Mouse (Mus musculus): ENCODE measurements at regions not wholly inside any gene's neighbourhood (a gene's known extent, or its start where the extent isn't known, plus 50 kb on each side); places are given as distances from the start of the nearest gene placed in this dataset.

GRCm38 (mm10) chr2:108289696-108290430 lies 990.7 kb upstream of the Kif18a start:
- ChIA-PET POLR2A (interaction anchor here (0.6 kb wide), 1 partner anchor 11 kb away, joined by 3 read pairs; no protein-coding TSS in a partner anchor), CTCF (no interaction called here)
- no peaks in the 10 kb centered on the region for H3K27me3 ChIP-seq
- ATAC-seq, result no peak
- no peak for DNase-seq (ENCODE audit: low read depth, low spot score)
- in situ Hi-C loops (cut with MboI; ENCODE audit: low pct_unique_long_range_greater_than_20kb), result no loop called here
- TF ChIP-seq CTCF (IDR thresholded peaks at IDR 0.05), result no peak

- DNase-seq (ENCODE audit: low read depth, low spot score) (no peak), ATAC-seq (no peak)
- CTCF ChIA-PET, result no interaction called here
- in situ Hi-C loops (cut with MboI; ENCODE audit: low pct_unique_long_range_greater_than_20kb), result no loop called here
- no peak for TF ChIP-seq CTCF (IDR thresholded peaks at IDR 0.05)
- no peaks in the 10 kb centered on the region for H3K27me3 ChIP-seq
- POLR2A ChIA-PET, result no interaction called here
These were observed 977.8 kb upstream of the Kif18a start for GRCm38 (mm10) chr2:108302776-108303175.
